Mouse (Mus musculus): ENCODE measurements around the gene Gramd1a. TPM values are rescaled to one million over a fixed set of nuclear protein-coding genes. Genes with fewer than 3 reads are reported as not detected.

Gene Gramd1a
- polyA plus RNA-seq, 1 experiment from 2014 or later: 11.9 TPM

Other genes starting within 250 kb of the Gramd1a start
- gene Mag, start 241.0 kb downstream of the Gramd1a start, polyA plus RNA-seq (2015; fragmentation: Nextera tagmentation; extraction: Ambion mirVana): 0.32 and 0.39 TPM in 2 replicates
- not detected in 2 replicates for gene Hamp2, start 231.2 kb downstream of the Gramd1a start, polyA plus RNA-seq (2015; fragmentation: Nextera tagmentation; extraction: Ambion mirVana)
- 22.2 and 25.5 TPM in 2 replicates for gene Hamp, start 211.9 kb downstream of the Gramd1a start, polyA plus RNA-seq (2015; fragmentation: Nextera tagmentation; extraction: Ambion mirVana)
- 12.4 TPM in 2 replicates for gene Usf2, start 199.1 kb downstream of the Gramd1a start, polyA plus RNA-seq (2015; fragmentation: Nextera tagmentation; extraction: Ambion mirVana)
- gene Lsr, start 182.4 kb downstream of the Gramd1a start, polyA plus RNA-seq (2015; fragmentation: Nextera tagmentation; extraction: Ambion mirVana): 28.1 and 31.2 TPM in 2 replicates
- gene Fam187b, start 182.1 kb downstream of the Gramd1a start, polyA plus RNA-seq (2015; fragmentation: Nextera tagmentation; extraction: Ambion mirVana): 2.4 and 3.4 TPM in 2 replicates
- 19.8 and 22.4 TPM in 2 replicates for gene Fxyd5, start 113.4 kb downstream of the Gramd1a start, polyA plus RNA-seq (2015; fragmentation: Nextera tagmentation; extraction: Ambion mirVana)
- gene Fxyd7, start 104.4 kb downstream of the Gramd1a start, polyA plus RNA-seq (2015; fragmentation: Nextera tagmentation; extraction: Ambion mirVana): 0.17 and 0.26 TPM in 2 replicates
- 88.6 and 99.1 TPM in 2 replicates for gene Fxyd1, start 98.7 kb downstream of the Gramd1a start, polyA plus RNA-seq (2015; fragmentation: Nextera tagmentation; extraction: Ambion mirVana)
- 0.03 TPM in 1 of 2 replicates, not detected in the other for gene Lgi4, start 96.6 kb downstream of the Gramd1a start, polyA plus RNA-seq (2015; fragmentation: Nextera tagmentation; extraction: Ambion mirVana)
- gene Fxyd3, start 79.2 kb downstream of the Gramd1a start, polyA plus RNA-seq (2015; fragmentation: Nextera tagmentation; extraction: Ambion mirVana): 0.35 and 0.92 TPM in 2 replicates
- gene Hpn, start 40.6 kb downstream of the Gramd1a start, polyA plus RNA-seq (2015; fragmentation: Nextera tagmentation; extraction: Ambion mirVana): 98.6 and 145 TPM in 2 replicates
- 1.0 and 1.2 TPM in 2 replicates for gene Scn1b, start 28.9 kb downstream of the Gramd1a start, polyA plus RNA-seq (2015; fragmentation: Nextera tagmentation; extraction: Ambion mirVana)
- not detected in 2 replicates for gene Scgb2b2, start 134.6 kb upstream of the Gramd1a start, polyA plus RNA-seq (2015; fragmentation: Nextera tagmentation; extraction: Ambion mirVana)
- not detected in 2 replicates for gene Scgb1b2, start 135.9 kb upstream of the Gramd1a start, polyA plus RNA-seq (2015; fragmentation: Nextera tagmentation; extraction: Ambion mirVana)
- gene Scgb2b3, start 206.2 kb upstream of the Gramd1a start, polyA plus RNA-seq (2015; fragmentation: Nextera tagmentation; extraction: Ambion mirVana): not detected in 2 replicates
- gene Scgb1b3, start 219.7 kb upstream of the Gramd1a start, polyA plus RNA-seq (2015; fragmentation: Nextera tagmentation; extraction: Ambion mirVana): not detected in 2 replicates